Mouse (Mus musculus) liver, embryonic 16.5 days (tissue): ENCODE measurements around the gene Stx18. TPM values are rescaled to one million over a fixed set of nuclear protein-coding genes. Genes with fewer than 3 reads are reported as not detected.

Source experiments
- ATAC-seq: fragments of 200-750 bp; cut with Nextera tagmentation; 2 replicates; pipeline ENCODE4 v1.8.0; 2017; ENCODE audit warnings: low read depth, mild to moderate bottlenecking, moderate number of reproducible peaks, moderate library complexity
- H3K27ac ChIP-seq: fragments of 300-500 bp; sonication (generic); 2 replicates; pipeline ENCODE4 v1.5.1; 2014; ENCODE audit warnings: mild to moderate bottlenecking, low read length
- H3K27me3 ChIP-seq: fragments of 300-500 bp; sonication (generic); 2 replicates; pipeline ENCODE4 v1.6.1; 2014; ENCODE audit warnings: low read depth, low read length, mixed read lengths; ENCODE audit not compliant: control insufficient read depth, insufficient read depth
- H3K36me3 ChIP-seq: fragments of 300-500 bp; sonication (generic); 2 replicates; pipeline ENCODE4 v1.6.1; 2014; ENCODE audit warnings: mild to moderate bottlenecking; ENCODE audit not compliant: control insufficient read depth, insufficient read depth
- H3K4me1 ChIP-seq: fragments of 300-500 bp; sonication (generic); 2 replicates; pipeline ENCODE4 v1.6.1; 2014; ENCODE audit warnings: low read depth, low read length, mixed read lengths; ENCODE audit not compliant: control insufficient read depth
- H3K4me2 ChIP-seq: fragments of 300-500 bp; sonication (generic); 2 replicates; pipeline ENCODE4 v1.6.1; 2014; ENCODE audit warnings: low read depth, low read length, mixed read lengths
- H3K4me3 ChIP-seq: fragments of 300-500 bp; sonication (generic); 2 replicates; pipeline ENCODE4 v1.5.1; 2014; ENCODE audit warnings: low read depth, mild to moderate bottlenecking, low read length
- H3K9ac ChIP-seq: fragments of 300-500 bp; sonication (generic); 2 replicates; pipeline ENCODE4 v1.6.1; 2014; ENCODE audit warnings: low read depth, low read length
- H3K9me3 ChIP-seq: fragments of 300-500 bp; sonication (generic); replicated peaks from 2 replicates; pipeline ENCODE4 v1.6.1; 2016; ENCODE audit warnings: low read length; ENCODE audit not compliant: control insufficient read depth
- WGBS: fragments of 180-500 bp; shearing (Covaris S2); extraction: QIAGEN DNeasy Blood & Tissue Kit; methylation state at CpG from one replicate; pipeline ENCODE4 v1.1.7; 2014; ENCODE audit not compliant: insufficient replicate concordance; 5-methylcytosine and 5-hydroxymethylcytosine counted together
- polyA plus RNA-seq: library from polyadenylated mRNA; unstranded; fragments of >200 nt; fragmentation: Nextera tagmentation; extraction: Ambion mirVana; gene quantifications from 2 replicates; pipeline ENCODE4 v1.2.1, GENCODE M21; 2015

The Stx18 gene
- polyA plus RNA-seq, 1 experiment from 2014 or later, result 10.7 TPM

DNA sequence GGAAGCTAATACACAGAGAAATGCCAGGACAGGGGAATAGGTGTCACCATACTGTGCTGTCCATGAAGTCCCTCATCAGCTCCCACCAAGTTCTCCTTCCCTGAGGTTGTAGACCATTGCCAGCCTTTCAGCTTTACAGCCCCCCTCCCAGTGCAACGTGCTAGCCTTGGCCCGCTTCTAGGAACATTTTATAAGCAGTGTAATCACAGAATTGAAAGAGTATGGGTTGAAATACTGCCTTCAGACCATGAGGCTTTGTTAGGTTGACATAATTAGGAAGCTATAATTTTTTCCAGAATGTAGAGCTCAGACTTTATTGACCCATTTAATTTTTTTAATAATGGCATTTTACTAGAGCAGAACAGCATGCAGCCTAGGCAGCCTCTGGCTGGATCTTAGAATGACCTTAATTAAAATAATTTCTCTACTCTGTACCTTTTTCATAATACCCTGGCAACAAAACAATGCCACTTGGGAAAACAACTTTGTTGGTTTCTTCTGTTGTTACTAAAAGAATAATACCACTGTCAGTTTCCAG, 60.7 kb downstream of the Stx18 start:
- no peaks in the 10 kb centered on the region for H3K9me3 ChIP-seq
- no peak overlapping the region for H3K4me2 ChIP-seq
- no peaks in the 10 kb centered on the region for H3K4me1 ChIP-seq
- no peaks in the 10 kb centered on the region for H3K27me3 ChIP-seq
- H3K9ac ChIP-seq, result no peak overlapping the region
- no peak overlapping the region for H3K27ac ChIP-seq
- H3K36me3 ChIP-seq, result no peaks in the 10 kb centered on the region
- WGBS, result 84% methylated on average over 2 of the region's 2 CpGs
- H3K4me3 ChIP-seq, result no peak overlapping the region
- ATAC-seq, result no peak

DNA sequence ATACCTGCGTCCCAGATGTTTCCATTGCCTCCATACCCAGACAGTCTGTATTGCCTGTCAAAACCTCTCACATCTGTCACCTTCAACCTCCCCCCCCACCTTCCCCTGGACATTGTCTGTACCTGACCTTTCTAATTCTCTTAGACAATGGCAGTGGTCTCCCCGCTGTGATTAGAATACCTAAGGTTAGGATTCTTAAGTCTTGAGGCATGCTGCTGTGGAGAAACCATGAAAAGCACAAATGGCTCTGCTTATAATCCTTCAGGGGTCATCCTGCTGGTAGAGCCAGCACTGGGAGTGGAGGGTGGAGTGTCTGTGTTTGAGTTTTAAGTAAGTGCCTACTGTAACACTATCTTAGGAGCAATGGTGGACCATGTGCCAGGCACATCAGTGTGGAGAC, 64.4 kb downstream of the Stx18 start:
- no peak for ATAC-seq
- Histone ChIP-seq H3K4me2 (no peak overlapping the region), H3K36me3 (no peaks in the 10 kb centered on the region), H3K4me3 (no peak overlapping the region), H3K9ac (no peak overlapping the region), H3K9me3 (no peaks in the 10 kb centered on the region), H3K4me1 (no peaks in the 10 kb centered on the region), H3K27ac (no peak overlapping the region), H3K27me3 (no peaks in the 10 kb centered on the region)
- WGBS, result 71% methylated on average over 2 of the region's 2 CpGs

DNA sequence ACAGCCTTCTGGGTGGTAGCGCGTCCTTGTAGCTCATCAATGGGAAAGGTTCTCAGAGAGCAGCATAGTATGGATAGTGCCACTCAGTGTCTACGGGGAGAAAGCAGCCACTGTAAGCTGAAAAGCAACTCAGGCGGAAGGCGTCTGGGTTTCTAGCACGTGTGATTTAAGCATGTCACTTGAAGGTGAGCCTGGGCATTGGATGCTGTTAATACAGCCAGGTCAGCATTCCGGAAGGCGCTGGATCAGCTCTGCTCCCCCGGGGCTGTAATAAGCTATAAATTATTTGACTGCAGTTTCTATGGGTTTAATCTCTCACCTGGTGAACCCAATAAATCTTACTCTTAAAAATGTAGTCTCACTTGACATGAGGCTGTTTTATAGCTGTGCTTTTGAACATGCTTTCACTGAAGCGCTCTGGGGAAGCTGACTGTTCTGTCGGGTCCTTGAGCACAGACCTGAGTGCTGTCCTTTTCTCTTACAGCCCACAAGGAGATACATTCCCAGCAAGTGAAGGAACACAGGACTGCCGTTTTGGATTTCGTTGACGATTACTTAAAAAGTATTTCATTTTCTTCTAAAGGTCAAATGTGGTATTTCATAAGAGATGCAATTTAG, 67.6 kb downstream of the Stx18 start:
- no peak overlapping the region for H3K4me3 ChIP-seq
- ATAC-seq, result no peak
- WGBS, result 79% methylated on average over 14 of the region's 14 CpGs
- H3K27ac ChIP-seq, result no peak overlapping the region
- H3K4me2 ChIP-seq, result no peak overlapping the region
- no peaks in the 10 kb centered on the region for H3K9me3 ChIP-seq
- H3K27me3 ChIP-seq, result no peaks in the 10 kb centered on the region
- no peaks in the 10 kb centered on the region for H3K4me1 ChIP-seq
- no peak overlapping the region for H3K9ac ChIP-seq
- no peaks in the 10 kb centered on the region for H3K36me3 ChIP-seq

DNA sequence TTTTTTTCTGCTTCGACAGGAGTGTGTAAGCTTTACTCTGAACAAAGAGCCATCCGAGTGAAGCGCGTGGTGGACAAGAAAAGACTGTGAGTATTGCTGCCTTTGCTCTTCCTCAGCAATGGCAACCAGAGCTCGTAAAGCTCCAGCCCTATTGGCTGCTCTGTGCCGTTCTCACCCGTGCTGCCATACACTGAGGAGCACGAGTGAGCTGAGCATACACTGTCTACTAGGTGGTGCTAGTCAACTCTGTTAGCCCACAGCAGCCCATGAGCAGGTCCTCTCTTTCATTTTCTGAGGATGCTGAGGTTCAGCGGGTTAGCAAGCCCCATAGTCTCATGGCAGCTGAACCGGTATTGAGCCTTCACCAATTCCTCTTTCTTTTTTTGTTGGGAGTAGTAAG, 68.3 kb downstream of the Stx18 start:
- Histone ChIP-seq H3K4me1 (no peaks in the 10 kb centered on the region), H3K4me2 (no peak overlapping the region), H3K36me3 (no peaks in the 10 kb centered on the region), H3K27me3 (no peaks in the 10 kb centered on the region), H3K4me3 (no peak overlapping the region), H3K27ac (no peak overlapping the region), H3K9ac (no peak overlapping the region), H3K9me3 (no peaks in the 10 kb centered on the region)
- 79% methylated on average over 10 of the region's 10 CpGs for WGBS
- ATAC-seq, result no peak

DNA sequence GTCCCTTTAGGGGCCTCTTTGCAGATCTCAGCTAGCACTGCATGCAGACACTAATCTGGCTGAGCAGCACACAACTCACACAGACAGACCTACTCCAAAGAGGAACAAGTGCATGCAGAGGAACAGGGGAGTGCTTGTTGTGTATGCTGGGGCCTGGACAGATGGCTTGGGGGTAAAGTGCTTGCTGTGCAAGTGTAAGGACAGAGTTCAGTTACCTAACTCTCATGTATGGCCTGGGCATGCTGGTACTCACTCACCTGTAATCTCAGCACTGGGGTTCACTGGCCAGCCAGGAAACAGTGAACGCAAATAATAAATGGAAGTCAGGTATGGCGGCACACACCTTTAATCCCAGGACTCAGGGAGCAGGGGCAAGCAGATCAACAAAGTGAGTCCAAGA, 76.0 kb downstream of the Stx18 start:
- no peak overlapping the region for H3K4me2 ChIP-seq
- H3K27ac ChIP-seq, result no peak overlapping the region
- H3K27me3 ChIP-seq, result no peaks in the 10 kb centered on the region
- no peaks in the 10 kb centered on the region for H3K4me1 ChIP-seq
- H3K36me3 ChIP-seq, result no peaks in the 10 kb centered on the region
- H3K9me3 ChIP-seq, result no peaks in the 10 kb centered on the region
- peak; percentile 47; the same call in 1 of the 2 replicates for ATAC-seq
- no peak overlapping the region for H3K9ac ChIP-seq
- no peak overlapping the region for H3K4me3 ChIP-seq
- WGBS, result 89% methylated on average over 2 of the region's 2 CpGs

DNA sequence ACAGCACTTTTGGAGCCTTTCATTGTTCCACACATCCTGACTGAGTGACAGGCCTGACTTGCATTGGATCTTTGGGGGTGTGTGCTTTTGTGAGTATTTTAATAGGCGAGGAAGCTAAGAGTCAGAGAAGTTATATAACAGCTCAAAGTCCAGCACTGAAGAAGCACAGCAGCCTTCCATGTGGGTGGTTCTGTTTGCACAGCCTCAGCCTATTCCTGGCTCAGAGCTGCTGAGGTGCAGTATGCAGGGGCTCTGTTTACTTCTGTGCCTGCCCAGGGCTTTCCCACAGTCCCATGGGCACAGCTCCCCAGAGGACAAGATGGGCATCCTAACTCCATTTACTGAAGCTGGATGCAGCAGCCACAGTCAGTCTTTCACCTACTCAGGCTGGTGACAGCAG, 78.5 kb downstream of the Stx18 start:
- H3K9me3 ChIP-seq, result no peaks in the 10 kb centered on the region
- no peaks in the 10 kb centered on the region for H3K4me1 ChIP-seq
- WGBS, result 57% methylated on average over 1 of the region's 1 CpGs
- H3K27me3 ChIP-seq, result no peaks in the 10 kb centered on the region
- no peak overlapping the region for H3K27ac ChIP-seq
- no peak overlapping the region for H3K4me3 ChIP-seq
- H3K4me2 ChIP-seq, result no peak overlapping the region
- ATAC-seq, result 0 out of 2 replicates have a peak, but pooled peaks have one; percentile 37
- no peak overlapping the region for H3K9ac ChIP-seq
- H3K36me3 ChIP-seq, result no peaks in the 10 kb centered on the region

DNA sequence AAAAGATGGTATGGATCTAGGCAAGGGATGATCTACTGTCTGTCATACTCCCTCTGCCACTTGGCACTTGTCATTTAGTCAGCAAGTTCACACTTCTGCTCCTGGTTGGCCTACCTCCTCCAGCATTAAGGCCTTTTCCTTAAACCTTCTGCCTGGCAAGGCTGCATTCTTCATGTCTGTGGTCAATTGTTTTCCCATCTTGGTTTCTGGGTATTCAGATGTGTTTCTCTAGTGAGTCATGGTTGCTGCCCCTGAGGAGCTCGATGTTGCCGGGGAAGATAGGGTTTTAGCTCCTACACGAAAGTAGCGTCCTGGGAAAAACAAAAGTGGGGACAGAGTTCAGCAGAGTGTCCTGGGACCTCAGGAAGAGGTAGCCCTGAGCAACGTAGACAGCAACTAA, 80.7 kb downstream of the Stx18 start:
- H3K4me1 ChIP-seq, result no peaks in the 10 kb centered on the region
- no peak overlapping the region for H3K4me3 ChIP-seq
- no peak overlapping the region for H3K4me2 ChIP-seq
- no peaks in the 10 kb centered on the region for H3K36me3 ChIP-seq
- no peak overlapping the region for H3K27ac ChIP-seq
- 70% methylated on average over 5 of the region's 5 CpGs for WGBS
- ATAC-seq, result no peak
- no peaks in the 10 kb centered on the region for H3K9me3 ChIP-seq
- H3K9ac ChIP-seq, result no peak overlapping the region
- H3K27me3 ChIP-seq, result no peaks in the 10 kb centered on the region

DNA sequence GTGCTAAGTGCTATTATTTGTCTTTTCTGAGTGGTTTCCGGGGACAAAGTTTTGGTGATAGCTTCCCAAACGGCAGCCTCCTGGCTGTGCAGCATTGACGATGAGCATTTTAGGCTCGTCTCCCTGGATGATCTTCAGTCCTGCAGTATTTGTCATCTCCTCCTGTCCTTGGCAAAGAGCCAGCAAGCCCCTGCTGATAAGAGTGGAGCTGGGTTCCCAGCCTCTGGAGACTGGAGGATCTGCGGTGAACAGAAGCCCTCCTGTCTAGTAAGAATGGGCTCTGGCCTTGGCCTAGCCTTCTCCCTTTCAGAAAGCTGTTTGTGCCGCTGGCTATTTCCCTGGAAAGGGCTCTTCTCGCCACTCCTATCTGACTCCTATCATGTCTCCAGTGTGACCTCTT, 83.2 kb downstream of the Stx18 start:
- Histone ChIP-seq H3K4me2 (no peak overlapping the region), H3K9me3 (no peaks in the 10 kb centered on the region), H3K36me3 (no peaks in the 10 kb centered on the region), H3K27ac (no peak overlapping the region), H3K9ac (no peak overlapping the region), H3K4me3 (no peak overlapping the region), H3K27me3 (no peaks in the 10 kb centered on the region), H3K4me1 (no peaks in the 10 kb centered on the region)
- ATAC-seq, result no peak
- 66% methylated on average over 7 of the region's 7 CpGs for WGBS

DNA sequence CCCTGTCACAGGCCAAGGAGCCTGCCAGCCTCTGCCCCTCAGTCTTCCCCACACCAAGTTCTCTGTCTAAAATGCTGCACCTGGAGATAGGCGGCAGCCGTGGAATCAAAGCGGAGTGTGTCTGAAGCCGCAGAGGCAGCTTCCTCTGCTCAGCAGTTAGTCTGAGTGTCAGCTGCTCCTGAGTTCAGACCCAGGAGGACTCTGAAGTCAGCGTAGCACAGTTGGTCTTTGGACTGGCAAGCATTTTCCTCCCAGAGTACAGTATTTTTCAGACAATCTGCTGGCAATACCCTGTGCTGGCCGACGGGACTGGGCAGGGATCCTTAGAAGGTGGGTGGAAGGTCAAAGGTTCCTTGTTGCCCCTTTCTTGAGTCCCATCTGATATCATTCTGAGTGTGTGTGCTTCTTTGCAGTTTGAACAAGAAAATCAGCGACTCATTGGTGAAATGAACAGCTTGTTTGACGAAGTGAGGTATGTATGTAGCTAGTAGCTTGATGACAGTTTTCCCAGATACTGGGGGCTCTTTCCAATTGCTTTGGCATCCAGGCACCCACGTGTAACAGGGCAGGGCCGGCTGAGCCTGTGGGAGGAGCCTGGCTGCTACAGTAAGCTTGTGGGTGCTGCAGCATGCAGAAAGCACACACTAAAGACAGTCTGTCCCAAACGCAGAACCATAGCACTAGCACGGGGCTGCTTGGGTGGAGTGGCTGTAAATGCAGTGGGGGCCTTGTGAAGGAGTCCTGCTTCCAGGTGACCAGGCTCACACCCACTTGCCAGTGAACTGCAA, 88.2 kb downstream of the Stx18 start:
- ATAC-seq, result no peak
- H3K27me3 ChIP-seq, result no peaks in the 10 kb centered on the region
- WGBS, result 72% methylated on average over 13 of the region's 13 CpGs
- no peak overlapping the region for H3K4me2 ChIP-seq
- H3K4me1 ChIP-seq, result no peaks in the 10 kb centered on the region
- no peaks in the 10 kb centered on the region for H3K36me3 ChIP-seq
- no peak overlapping the region for H3K4me3 ChIP-seq
- no peak overlapping the region for H3K9ac ChIP-seq
- H3K9me3 ChIP-seq, result no peaks in the 10 kb centered on the region
- no peak overlapping the region for H3K27ac ChIP-seq
